Mouse (Mus musculus): ENCODE data around the gene Pate2.

DNA sequence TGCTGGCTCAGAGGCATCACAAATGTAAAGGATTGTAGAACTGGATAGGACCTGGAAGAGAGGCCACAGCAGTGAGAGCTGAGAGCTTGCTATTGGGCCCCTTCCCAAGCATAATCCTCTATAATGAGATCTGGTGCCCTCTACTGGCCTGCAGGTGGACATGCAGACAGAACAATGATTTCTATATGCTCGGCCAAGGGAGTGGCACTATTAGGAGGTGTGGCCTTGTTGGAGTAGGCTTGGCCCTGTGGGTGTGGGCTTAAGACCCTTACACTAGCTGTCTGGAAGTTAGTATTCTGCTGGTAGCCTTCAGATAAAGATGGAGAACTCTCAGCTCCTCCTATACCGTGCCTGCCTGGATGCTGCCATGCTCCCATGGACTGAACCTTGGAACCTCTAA, 35.0 kb upstream of the Pate2 start:
- TF ChIP-seq GATA1 (IDR thresholded peaks at IDR 0.05; ENCODE audit: low read length) = no peak
- TF ChIP-seq TAL1 (IDR thresholded peaks at IDR 0.05; ENCODE audit: low read length) = no peak
